Mouse (Mus musculus): ENCODE results near the gene Hivep3.

The Hivep3 gene

DNA sequence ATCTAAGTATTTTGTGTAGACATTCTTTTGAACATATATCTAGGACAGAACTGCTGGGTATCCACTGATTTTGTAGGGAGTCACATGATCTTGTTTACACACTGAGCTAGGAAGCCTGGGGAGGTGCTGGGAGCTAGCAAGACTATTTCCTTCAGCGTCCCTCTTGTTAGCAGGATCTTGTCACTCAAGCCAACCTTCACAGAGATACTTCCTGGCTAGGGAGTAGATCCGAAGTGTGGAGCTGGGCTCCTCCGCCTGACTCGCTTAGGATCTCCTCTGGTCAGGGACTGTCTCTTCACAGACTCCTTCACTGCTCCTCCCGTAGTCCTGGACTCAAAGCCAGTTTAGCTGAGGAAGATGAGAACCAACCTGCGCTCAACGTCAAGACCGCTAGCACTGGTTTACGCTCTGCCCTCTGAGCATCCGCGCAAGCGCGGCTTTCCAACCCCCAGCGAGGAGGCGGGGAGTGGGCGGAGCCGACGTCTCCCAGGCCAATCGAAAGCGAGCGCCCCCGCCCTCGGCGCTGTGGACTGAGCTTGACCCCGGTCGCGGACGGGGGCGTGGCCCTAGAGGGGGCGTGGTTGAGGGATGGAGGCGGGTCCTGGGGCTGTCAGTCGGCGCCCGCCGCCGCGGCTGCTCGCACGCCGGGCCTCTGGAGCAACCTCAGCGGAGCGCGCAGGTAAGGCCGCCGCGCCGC lies at the start of gene Hivep3:
Gene Hivep3 (plus strand): TSS at position 601 of the 697 bp plus-strand sequence.
- peak; percentile 97 for DNase-seq (ENCODE audit: low read depth, low spot score)

DNA sequence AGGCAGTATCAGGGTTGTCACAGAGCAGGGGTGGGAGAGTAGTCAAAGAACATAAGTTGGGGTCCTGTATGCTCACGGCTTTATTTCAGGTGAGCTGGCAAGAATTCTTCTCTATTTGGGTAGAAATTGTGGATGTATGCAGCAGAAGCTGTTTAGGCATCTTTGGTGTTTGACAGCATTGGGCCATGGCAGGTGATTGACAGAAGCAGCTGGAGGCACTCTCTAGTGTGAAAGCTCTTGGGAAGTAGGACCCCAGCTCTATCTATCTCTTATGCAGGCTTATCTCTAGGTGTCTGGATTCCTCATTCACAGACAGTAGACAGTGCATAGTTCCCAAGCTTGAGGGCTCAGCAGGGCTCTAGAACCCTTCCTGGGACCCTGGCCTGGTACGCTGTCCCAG lies 47.8 kb upstream of the Hivep3 start:
- DNase-seq (ENCODE audit: low read depth, low spot score), result no peak

DNA sequence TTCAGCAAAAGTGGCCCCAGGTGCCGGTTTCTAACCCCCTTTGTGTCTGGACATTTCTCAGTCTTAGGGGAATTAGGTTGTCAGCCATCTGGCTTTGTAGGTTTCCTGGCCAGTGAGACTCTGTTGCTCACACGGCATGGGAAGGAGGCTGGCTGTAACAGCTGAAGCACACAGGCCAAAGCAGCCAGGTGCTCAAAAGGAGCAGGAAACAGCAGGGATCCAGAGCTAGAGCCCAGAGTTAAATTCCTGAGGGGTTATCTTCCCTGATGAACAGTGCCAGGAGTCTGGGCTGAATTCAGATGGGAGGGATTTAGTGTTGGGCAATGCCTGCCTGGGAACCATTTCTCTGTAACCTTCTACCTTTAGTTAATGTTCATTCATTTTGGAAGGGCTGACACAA lies 35.2 kb upstream of the Hivep3 start:
- no peak for DNase-seq (ENCODE audit: low read depth, low spot score)

DNA sequence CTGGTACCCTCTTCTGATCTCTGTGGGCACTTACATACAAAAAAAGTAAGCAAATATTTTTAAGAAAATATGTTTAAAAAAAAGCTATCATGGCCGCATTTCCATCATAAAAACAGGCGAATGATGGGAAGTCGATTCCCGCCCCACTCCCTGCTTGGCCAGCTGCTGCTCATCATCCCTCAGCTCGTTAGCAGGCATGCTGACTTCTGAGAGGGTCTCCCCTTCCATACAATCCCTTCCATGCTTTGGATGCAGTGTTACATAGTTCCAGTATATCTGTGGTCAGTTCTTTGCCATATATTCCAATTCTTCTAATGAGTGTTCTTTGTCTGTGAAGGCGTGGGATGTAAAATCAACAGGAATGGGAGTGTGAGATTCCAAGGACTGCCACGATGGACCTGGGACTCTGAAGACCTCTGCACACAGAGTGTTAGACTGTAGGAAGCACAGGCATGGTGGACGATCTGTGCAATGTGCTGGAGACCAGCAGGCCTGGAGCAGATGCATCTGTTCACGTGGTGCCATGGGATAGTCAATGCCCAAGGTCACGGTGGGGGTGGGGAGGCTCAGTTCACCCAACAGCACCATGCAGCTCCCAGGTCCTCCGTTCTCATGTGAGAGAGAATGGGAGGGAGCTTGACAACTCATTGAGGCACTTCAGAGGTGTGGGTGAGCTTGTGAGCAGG lies 32.2 kb upstream of the Hivep3 start:
- DNase-seq (ENCODE audit: low read depth, low spot score), result no peak

DNA sequence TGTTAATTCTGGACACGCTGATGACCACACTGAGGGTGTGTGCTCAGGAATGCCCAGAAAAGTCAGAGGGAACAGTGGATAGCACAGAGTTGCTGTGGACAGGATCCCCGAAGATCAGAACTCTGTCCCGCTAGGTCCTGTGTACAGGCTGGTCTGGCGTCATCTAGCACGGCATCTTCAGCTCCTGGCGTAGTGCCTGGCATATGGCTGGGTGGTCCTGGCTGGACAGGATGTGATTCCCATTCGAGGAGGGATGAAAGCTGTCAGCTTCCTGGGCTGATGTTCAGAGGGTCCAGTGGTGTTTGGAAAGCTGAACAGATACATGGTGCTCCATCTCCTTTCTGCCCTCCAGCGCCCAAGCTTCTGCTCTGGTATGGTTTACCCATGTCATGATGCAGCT lies 29.6 kb upstream of the Hivep3 start:
- DNase-seq (ENCODE audit: low read depth, low spot score), result no peak

DNA sequence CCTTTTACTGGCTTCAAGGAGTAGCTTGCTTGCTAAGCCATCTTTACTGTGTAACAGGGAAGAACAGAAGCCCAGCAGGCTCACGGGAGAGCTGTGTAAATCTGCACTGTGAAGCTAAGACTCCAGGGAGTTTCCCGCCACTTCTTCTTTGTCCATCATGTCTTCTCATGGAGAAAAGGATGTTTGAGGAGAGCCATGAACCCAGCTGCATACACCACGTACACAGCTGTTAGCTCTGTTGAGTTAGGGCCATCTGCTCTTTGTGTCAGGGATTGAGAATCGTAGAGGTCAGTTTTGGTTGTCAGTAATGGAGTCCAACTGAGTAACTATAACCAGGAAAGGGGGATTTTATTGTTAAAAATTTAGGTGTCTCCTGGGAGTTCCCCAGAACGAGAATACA lies 26.3 kb upstream of the Hivep3 start:
- DNase-seq (ENCODE audit: low read depth, low spot score), result no peak

DNA sequence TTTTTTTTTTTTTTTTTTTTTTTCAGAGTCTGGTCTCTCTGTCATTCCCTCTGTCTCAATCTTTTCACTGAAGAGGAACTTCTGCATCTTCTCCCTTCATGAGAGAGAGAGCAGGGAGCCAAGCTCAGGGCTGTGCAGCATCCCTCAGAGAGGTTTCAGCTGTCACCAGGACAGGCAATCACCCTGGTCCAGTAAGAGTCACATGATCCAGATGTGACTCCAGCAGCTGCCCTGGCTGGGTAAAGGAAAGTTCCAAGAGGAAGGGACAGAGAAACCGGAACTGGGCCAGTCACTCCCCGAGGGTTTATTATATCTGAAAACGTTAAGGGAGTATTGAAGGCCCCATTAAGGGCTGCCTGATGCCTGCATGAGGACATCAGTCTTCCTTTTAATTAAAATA lies 25.8 kb upstream of the Hivep3 start:
- peak; percentile 11 for DNase-seq (ENCODE audit: low read depth, low spot score)

DNA sequence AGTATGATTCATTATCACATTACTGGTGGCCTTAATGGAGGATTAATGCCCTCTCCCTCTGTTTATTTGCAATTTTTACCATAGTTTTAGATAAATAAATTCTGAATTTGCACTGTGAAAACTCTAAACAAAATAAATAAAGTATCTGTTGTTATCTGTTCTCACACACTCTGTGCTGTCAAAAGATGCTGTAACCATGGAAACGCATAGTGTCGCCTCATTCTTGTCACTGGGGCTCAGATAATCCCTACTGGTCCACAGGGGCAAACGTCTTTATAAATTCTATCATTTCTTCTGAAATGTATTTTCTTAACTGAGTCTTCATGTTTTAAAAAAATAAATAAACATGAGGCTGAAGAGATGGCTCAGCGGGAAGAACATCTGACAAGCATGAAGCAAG lies 23.4 kb upstream of the Hivep3 start:
- DNase-seq (ENCODE audit: low read depth, low spot score), result no peak

DNA sequence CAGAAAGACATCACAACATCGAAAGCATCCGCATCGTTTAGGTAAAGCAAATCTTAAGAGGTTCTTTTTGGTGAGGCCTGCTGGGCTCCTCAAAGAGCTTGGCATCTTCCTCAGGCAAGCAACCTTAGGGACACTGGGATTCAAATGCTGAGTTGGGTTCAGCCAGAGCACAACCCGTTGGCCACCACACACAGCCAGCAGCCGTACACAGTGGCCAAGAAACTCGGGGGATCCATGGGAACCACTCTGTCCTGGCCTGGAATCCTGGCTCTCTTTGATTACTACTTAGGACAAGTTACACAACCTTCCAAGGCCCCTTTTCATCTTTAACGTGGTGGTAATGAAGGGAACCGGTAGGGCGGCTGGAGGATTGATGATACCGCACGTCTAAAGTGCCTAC lies 16.1 kb upstream of the Hivep3 start:
- no peak for DNase-seq (ENCODE audit: low read depth, low spot score)

DNA sequence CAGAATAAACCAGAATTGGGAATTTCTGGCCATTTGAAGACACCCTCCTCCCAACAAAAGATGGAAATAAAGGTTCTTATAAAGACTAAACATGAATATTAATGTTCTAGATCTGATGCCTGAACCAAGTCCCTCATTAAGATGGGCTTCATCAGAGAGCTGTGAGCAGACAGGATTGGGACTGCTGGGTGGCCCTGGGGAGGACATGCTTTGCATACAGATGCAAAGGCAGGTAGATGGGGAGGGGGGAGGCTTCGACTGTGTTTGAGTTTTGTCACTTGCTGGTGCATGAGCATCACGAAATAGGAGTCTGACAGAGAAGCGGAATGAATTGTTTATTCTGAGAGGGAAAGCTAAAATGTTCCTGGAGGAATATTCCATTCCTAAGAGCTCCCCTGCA lies 12.1 kb upstream of the Hivep3 start:
- no peak for DNase-seq (ENCODE audit: low read depth, low spot score)

DNA sequence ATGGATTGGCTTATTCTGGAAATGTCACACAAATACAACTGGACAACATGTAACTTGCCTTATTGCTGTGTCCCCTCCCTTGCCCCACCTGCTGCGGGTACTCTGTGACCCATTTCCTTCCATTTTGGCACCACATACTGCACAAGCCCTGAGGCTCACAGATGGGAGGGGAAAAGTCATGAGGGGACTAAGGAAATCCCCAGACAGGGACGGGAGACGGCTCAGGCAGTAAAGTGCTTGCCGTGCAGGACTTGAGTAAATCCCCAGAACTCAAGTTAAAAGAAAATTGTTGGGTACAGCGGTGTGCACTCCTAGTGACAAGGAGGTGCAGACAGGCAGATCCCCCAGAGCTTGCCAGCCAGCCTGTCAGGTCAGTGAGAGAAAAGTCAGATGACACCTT lies 7.5 kb upstream of the Hivep3 start:
- DNase-seq (ENCODE audit: low read depth, low spot score), result no peak

DNA sequence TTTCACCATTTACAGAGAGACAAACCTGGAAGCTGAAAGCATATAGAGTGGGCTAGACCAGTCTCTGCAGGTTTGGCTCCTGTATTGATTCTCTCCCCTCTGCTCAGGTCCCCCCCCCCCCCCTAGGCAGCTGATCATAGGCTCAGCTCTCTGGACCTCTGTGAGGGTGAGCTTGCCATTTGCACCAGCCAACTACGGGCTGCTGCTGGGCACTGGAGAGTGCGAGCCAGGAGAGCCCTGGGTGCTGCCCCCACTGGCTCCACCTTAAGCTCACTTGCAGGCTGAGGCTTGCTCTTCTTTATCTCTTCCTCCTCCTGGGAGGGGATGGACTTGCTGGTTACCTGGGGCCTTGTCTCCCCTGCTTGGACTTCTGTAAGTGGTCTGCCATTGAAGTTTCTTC lies 5.7 kb upstream of the Hivep3 start:
- no peak for DNase-seq (ENCODE audit: low read depth, low spot score)

DNA sequence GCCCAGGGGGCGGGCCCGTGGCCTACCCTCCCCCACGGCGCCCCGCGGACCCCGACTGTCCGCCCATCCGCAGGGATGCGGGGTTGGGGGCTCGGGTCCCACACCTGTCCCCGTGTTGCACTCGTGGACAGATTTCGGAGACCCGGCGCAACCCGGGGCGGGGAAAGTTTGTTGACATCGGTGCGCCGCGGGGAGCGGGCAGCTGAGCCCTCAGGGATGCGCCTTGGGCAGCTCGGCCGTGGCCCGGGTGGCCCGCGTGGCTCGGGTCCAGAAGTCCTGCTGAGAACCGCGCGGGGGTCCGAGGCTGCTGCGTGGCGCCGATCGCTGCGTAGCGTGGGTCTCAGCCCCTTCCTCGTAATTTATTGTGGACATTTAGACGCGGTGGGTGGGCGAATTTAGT lies 358 bp downstream of the Hivep3 start:
- no peak for DNase-seq (ENCODE audit: low read depth, low spot score)

DNA sequence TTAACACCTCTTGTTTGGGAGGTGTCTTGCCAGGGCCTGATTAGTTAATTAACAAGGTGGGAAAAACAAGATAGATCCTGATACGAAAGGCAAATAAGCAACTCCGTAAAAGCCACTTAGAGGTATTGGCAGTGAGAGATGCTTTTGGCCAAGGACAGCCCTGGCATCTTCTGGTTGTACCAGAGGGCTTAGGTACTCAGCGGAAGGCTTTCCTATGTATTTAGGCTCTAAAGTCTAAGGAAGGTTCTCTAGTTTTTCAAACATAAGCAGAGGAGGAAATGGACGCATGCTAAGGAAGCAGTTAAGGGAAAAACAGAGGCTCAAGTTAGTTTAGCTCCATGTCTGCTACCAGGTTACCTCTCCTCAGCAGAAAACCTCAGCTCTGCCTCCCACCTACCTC lies 768 bp downstream of the Hivep3 start:
- no peak for DNase-seq (ENCODE audit: low read depth, low spot score)

DNA sequence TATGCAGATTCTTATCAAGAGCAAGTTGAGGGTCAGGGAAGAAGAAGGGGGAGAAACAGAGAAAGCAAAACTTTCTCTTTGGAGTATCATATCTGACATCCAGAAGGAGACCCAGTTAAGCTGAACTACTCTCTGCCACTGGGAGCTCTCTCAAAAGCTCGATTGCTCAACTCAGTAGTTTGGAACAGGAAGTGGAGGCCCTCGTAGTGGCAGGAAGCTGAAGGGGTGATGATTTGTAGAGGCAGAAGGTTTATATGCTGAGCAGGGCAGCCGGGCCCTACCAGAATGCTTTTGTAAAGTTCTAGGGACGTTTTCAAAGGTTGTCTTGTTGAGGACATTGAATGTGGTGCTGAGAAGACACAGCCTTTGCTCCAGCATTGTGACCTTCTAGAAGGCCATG lies 5.1 kb downstream of the Hivep3 start:
- no peak for DNase-seq (ENCODE audit: low read depth, low spot score)

DNA sequence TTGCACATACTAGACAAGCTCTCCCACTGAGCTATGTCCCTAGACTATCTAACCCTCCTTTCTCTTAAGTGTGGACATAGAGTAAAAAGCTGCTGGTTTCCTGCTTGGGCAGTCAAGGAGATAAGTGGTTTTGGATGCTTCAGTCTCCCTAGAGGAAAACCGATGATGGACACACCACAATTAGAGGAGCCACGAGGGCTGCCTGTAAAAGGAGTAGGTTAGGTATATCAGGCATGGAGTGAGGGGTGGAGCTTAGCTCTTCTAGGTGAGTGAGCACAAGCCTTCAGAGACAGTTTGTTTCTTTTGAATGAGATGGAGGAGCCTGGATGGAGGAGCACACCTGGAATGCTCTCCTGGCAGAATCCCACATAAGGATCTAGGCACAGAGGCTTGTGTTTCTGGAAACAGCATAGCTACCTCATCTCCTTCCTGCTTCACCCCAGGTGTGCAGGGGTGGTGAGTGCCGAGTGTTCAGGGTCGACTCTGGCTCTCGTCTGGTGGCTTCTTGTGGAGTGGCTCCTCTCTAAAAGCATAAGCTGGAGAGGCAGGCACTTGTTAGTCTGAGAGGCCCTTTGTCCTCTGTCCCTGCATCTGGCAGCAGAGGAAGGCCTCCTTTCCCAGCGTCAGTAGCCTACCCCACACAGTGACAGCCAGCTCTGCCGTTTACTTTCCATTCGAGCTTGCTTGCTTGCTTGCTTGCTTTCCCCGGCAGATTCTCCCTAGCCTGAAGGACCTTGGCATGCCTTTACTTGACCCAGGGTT lies 5.9 kb downstream of the Hivep3 start:
- DNase-seq (ENCODE audit: low read depth, low spot score), result no peak

DNA sequence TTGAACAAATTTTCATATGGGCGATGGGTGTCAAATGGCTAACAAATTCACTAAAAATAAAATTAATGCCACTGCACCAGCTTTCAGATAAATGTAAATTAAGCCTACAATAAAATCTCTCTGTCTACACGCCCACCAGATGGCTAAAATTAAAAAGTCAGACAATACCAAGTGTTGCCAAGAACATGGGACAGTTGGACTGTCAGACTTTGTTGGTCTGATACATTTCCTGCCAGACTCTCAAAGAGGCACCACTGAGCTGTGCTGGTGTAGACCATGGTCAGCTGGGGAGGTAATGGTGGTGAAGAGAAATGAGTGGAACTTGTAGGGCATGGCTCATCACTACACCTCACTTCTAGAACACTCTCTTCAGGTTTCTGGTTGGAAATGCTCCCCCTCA lies 14.8 kb downstream of the Hivep3 start:
- DNase-seq (ENCODE audit: low read depth, low spot score), result no peak

DNA sequence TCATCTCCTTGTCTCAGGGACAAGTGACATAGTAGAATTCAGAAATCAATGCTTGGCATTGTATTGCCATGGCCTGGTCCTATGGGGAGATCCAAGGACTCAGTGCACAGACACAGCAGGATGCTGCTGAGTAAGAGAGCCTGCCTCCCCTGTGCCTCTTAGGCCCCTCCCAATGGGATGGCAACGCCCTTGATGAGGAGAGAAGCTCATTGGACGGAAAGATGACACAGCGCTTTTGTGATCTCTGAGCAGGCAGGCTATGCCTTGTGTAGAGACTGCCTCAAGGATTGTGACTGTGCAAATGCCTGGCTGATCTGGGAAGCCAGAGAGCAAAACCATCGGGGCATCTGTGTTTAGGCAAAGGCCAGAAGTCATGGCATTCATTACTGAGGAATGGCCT lies 16.6 kb downstream of the Hivep3 start:
- no peak for DNase-seq (ENCODE audit: low read depth, low spot score)

DNA sequence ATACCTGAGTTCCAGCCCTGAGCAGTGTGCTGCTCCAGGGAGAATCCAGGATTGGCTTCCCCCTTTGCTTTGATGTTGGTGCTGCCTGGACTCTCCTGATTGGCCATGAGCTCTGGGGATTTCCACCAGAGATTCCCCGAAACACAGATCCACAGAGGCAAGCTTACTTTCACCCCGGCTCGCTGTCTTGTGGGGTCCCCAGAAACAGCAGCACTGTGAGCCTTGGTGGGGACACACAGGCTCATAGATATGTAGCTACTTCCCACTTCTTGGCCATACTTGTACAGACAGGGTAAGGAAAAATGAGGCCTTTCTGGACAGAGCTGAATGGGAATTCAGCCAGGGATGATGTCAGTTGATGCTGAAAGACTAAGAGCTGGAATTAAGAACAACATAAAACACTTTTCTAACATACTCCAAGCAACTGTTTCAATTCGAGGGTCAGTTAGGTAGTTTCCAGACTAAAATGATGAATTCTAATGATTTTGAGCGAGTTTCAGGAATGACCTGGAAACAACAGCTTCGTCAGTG lies 17.2 kb downstream of the Hivep3 start:
- DNase-seq (ENCODE audit: low read depth, low spot score), result no peak

DNA sequence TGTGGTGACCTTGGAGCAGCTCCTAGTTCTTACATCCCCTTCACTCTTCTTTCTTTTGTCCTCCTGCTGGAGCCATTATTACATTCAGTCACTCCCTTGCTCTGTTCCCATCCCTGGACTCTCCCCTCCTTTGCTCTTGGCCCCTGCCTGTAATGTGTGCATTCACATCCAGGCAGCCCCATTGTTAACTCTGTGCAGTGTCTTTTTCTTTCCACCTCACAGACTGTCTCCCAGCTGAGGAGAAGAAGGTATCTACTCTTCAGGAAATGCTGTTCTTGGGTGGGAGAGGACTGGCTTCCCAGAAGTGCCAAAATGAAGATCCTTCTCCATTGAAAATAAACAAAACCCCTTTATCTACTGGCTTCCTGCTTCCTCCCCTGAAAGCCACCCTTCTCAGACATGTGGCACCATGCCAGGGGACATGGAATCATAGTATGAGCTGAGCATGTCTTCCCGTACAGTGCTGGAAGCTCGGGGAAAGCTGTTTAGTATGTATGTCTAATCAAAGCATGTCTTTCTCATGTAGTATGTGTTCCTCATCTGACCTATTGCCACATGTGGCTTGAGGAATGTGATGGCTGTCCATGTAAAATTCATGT lies 17.9 kb downstream of the Hivep3 start:
- DNase-seq (ENCODE audit: low read depth, low spot score), result no peak

DNA sequence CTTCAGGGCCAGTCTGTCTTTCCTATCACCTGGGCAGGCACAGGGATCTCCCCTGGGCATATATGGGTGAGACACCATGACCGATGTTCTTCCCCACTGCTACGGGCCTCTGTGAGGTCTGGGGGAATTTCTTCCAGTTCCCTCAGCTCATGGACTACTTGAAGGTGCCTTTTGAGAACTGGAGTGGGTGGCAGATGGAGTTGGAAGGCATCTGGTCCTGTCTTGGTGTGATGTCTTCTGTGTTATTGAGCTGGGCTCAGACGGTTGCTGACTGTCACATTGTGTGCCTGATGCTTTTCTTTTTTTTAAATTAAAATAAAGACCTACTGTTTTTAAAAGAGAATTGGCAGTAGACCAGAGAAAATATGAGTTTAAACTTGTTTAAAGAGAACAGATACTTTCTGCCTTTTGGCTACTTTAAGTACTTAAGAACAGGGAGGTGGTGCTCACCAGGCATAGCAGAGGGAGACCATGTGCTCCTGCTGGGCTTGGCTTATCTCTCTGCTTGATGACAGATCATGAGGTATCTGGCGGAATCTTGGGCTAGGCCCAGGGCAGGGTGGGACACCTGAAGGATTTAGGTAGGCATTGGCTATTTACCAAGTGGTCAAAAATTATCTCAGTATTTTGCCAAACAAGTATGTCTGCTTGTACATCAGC lies 26.1 kb downstream of the Hivep3 start:
- DNase-seq (ENCODE audit: low read depth, low spot score), result no peak

DNA sequence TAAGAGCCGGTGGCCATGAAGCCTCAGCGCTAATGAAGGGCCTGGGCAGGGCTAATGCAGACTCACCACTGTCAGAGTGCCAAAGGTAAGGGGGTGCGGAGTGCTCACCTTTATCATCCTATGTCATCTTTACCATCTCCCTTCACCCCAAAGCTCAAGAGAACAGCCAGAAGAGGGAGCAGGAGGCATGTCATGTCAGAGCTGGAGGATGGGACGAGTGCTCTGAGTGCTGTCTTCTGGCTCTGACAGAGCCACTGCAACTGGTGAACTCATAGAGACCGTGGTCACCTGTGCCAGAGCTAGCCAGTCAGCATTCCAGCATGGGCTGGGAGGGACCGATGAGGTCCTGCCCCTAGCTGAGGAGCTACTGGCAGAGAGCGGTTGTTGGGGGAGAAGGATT lies 27.2 kb downstream of the Hivep3 start:
- no peak for DNase-seq (ENCODE audit: low read depth, low spot score)
